Mouse (Mus musculus) midbrain, embryonic 12.5 days (tissue): ENCODE results near the gene Serinc3. TPM values are rescaled to one million over a fixed set of nuclear protein-coding genes. Genes with fewer than 3 reads are reported as not detected.

Experiments used
- ATAC-seq: fragments of 200-750 bp; cut with Nextera tagmentation; 2 replicates; pipeline ENCODE4 v1.8.0; 2017; ENCODE audit warnings: low read depth, moderate TSS enrichment, moderate library complexity; ENCODE audit not compliant: low FRiP score
- H3K27ac ChIP-seq: fragments of 300-500 bp; sonication (generic); replicated peaks from 2 replicates; pipeline ENCODE4 v1.5.1; 2016; ENCODE audit warnings: mild to moderate bottlenecking
- H3K27me3 ChIP-seq: fragments of 300-500 bp; sonication (generic); 2 replicates; pipeline ENCODE4 v1.6.1; 2016; ENCODE audit warnings: mild to moderate bottlenecking
- H3K36me3 ChIP-seq: fragments of 300-500 bp; sonication (generic); 2 replicates; pipeline ENCODE4 v1.6.1; 2016
- H3K4me1 ChIP-seq: fragments of 300-500 bp; sonication (generic); 2 replicates; pipeline ENCODE4 v1.6.1; 2016
- H3K4me2 ChIP-seq: fragments of 300-500 bp; sonication (generic); replicated peaks from 2 replicates; pipeline ENCODE4 v1.6.1; 2016; ENCODE audit warnings: mild to moderate bottlenecking, moderate library complexity
- H3K4me3 ChIP-seq: fragments of 300-500 bp; sonication (generic); 2 replicates; pipeline ENCODE4 v1.5.1; 2016; ENCODE audit warnings: mild to moderate bottlenecking
- H3K9ac ChIP-seq: fragments of 300-500 bp; sonication (generic); replicated peaks from 2 replicates; pipeline ENCODE4 v1.6.1; 2016; ENCODE audit warnings: mild to moderate bottlenecking, moderate library complexity
- H3K9me3 ChIP-seq: fragments of 300-500 bp; sonication (generic); 2 replicates; pipeline ENCODE4 v1.6.1; 2016; ENCODE audit warnings: mild to moderate bottlenecking
- WGBS: fragments of 180-500 bp; shearing (Covaris S2); methylation state at CpG from one replicate; pipeline ENCODE4 v1.1.7; 2016; 5-methylcytosine and 5-hydroxymethylcytosine counted together
- polyA plus RNA-seq: library from polyadenylated mRNA; unstranded; fragments of >200 nt; fragmentation: Nextera tagmentation; extraction: Ambion mirVana; gene quantifications from 2 replicates; pipeline ENCODE4 v1.2.1, GENCODE M21; 2016

The Serinc3 gene
- polyA plus RNA-seq, 1 experiment from 2014 or later, result 35.0 TPM

GRCm38 (mm10) chr2:163584088-163584426 lies 60.9 kb downstream of the Serinc3 start:
- 0 out of 2 replicates have a peak, but pooled peaks cover 6% of the 10 kb centered on the region for H3K27me3 ChIP-seq
- no peaks in the 10 kb centered on the region for H3K36me3 ChIP-seq
- no peak overlapping the region for H3K27ac ChIP-seq
- no peak for ATAC-seq
- no peak overlapping the region for H3K9ac ChIP-seq
- H3K4me2 ChIP-seq, result no peak overlapping the region
- no peaks in the 10 kb centered on the region for H3K9me3 ChIP-seq
- no peaks in the 10 kb centered on the region for H3K4me1 ChIP-seq
- no peak overlapping the region for H3K4me3 ChIP-seq
- WGBS, result 81% methylated on average over 10 of the region's 10 CpGs

- H3K9me3 ChIP-seq, result no peaks in the 10 kb centered on the region
- no peak overlapping the region for H3K27ac ChIP-seq
- H3K4me3 ChIP-seq, result no peak overlapping the region
- WGBS, result 90% methylated on average over 10 of the region's 10 CpGs
- no peak overlapping the region for H3K9ac ChIP-seq
- H3K4me1 ChIP-seq, result no peaks in the 10 kb centered on the region
- H3K36me3 ChIP-seq, result no peaks in the 10 kb centered on the region
- H3K27me3 ChIP-seq, result 0 out of 2 replicates have a peak, but pooled peaks cover 6% of the 10 kb centered on the region
- no peak overlapping the region for H3K4me2 ChIP-seq
- no peak for ATAC-seq
Observed at GRCm38 (mm10) chr2:163583226-163584087, 61.5 kb downstream of the Serinc3 start.

GRCm38 (mm10) chr2:163580069-163580945 lies 64.6 kb downstream of the Serinc3 start:
- Histone ChIP-seq H3K4me2 (no peak overlapping the region), H3K9ac (no peak overlapping the region), H3K36me3 (no peaks in the 10 kb centered on the region), H3K27ac (no peak overlapping the region), H3K4me1 (no peaks in the 10 kb centered on the region), H3K4me3 (no peak overlapping the region), H3K9me3 (no peaks in the 10 kb centered on the region), H3K27me3 (no peaks in the 10 kb centered on the region)
- no peak for ATAC-seq
- WGBS, result 87% methylated on average over 13 of the region's 13 CpGs

- ATAC-seq, result no peak
- Histone ChIP-seq H3K36me3 (no peaks in the 10 kb centered on the region), H3K27me3 (no peaks in the 10 kb centered on the region), H3K9ac (no peak overlapping the region), H3K4me2 (no peak overlapping the region), H3K27ac (no peak overlapping the region), H3K4me1 (no peaks in the 10 kb centered on the region), H3K9me3 (no peaks in the 10 kb centered on the region), H3K4me3 (no peak overlapping the region)
- 88% methylated on average over 2 of the region's 2 CpGs for WGBS
Observed at GRCm38 (mm10) chr2:163577986-163578385, 66.9 kb downstream of the Serinc3 start.

- no peaks in the 10 kb centered on the region for H3K9me3 ChIP-seq
- no peak overlapping the region for H3K27ac ChIP-seq
- H3K4me1 ChIP-seq, result no peaks in the 10 kb centered on the region
- no peak overlapping the region for H3K4me2 ChIP-seq
- no peak overlapping the region for H3K4me3 ChIP-seq
- no peaks in the 10 kb centered on the region for H3K27me3 ChIP-seq
- no peaks in the 10 kb centered on the region for H3K36me3 ChIP-seq
- 41% methylated on average over 11 of the region's 11 CpGs for WGBS
- ATAC-seq, result no peak
- H3K9ac ChIP-seq, result no peak overlapping the region
Observed at GRCm38 (mm10) chr2:163575248-163575647, 69.7 kb downstream of the Serinc3 start.

- H3K36me3 ChIP-seq, result no peaks in the 10 kb centered on the region
- H3K4me1 ChIP-seq, result no peaks in the 10 kb centered on the region
- H3K9me3 ChIP-seq, result no peaks in the 10 kb centered on the region
- no peak overlapping the region for H3K9ac ChIP-seq
- no peak overlapping the region for H3K4me2 ChIP-seq
- H3K27me3 ChIP-seq, result no peaks in the 10 kb centered on the region; the same call in 1 of the 2 replicates
- ATAC-seq, result no peak
- H3K4me3 ChIP-seq, result no peak overlapping the region
- H3K27ac ChIP-seq, result no peak overlapping the region
- 81% methylated on average over 3 of the region's 3 CpGs for WGBS
Observed at GRCm38 (mm10) chr2:163574321-163574720, 70.6 kb downstream of the Serinc3 start.

Other genes starting within 250 kb of the Serinc3 start
- 0.30 and 0.45 TPM in 2 replicates for gene Jph2, start 247.1 kb downstream of the Serinc3 start, polyA plus RNA-seq
- 77.3 and 82.3 TPM in 2 replicates for gene Oser1, start 220.4 kb downstream of the Serinc3 start, polyA plus RNA-seq
- 62.6 and 63.4 TPM in 2 replicates for gene Gdap1l1, start 206.7 kb downstream of the Serinc3 start, polyA plus RNA-seq
- 11.2 and 13.0 TPM in 2 replicates for gene Fitm2, start 172.5 kb downstream of the Serinc3 start, polyA plus RNA-seq
- not detected in 2 replicates for gene R3hdml, start 152.8 kb downstream of the Serinc3 start, polyA plus RNA-seq
- not detected in 2 replicates for gene Hnf4a, start 138.3 kb downstream of the Serinc3 start, polyA plus RNA-seq
- 52.3 and 53.2 TPM in 2 replicates for gene Ttpal, start 42.8 kb downstream of the Serinc3 start, polyA plus RNA-seq
- 120 and 125 TPM in 2 replicates for gene Pkig, start 13.3 kb upstream of the Serinc3 start, polyA plus RNA-seq
- 4.7 and 5.2 TPM in 2 replicates for gene Ada, start 105.1 kb upstream of the Serinc3 start, polyA plus RNA-seq
- 0.33 TPM in 1 of 2 replicates, not detected in the other for gene Ccn5, start 175.7 kb upstream of the Serinc3 start, polyA plus RNA-seq
- gene Kcnk15, start 208.5 kb upstream of the Serinc3 start, polyA plus RNA-seq, result not detected in 2 replicates